Mouse (Mus musculus) intestine, embryonic 16.5 days (tissue): ENCODE results near the gene Prr36. TPM values are rescaled to one million over a fixed set of nuclear protein-coding genes. Genes with fewer than 3 reads are reported as not detected.

Source experiments
- ATAC-seq: fragments of 200-750 bp; cut with Nextera tagmentation; 2 replicates; pipeline ENCODE4 v1.8.0; 2017; ENCODE audit warnings: moderate TSS enrichment, moderate library complexity
- H3K27ac ChIP-seq: fragments of 300-500 bp; sonication (generic); 2 replicates; pipeline ENCODE4 v1.5.1; 2014; ENCODE audit warnings: mild to moderate bottlenecking, low read length
- H3K27me3 ChIP-seq: fragments of 300-500 bp; sonication (generic); replicated peaks from 2 replicates; pipeline ENCODE4 v1.6.1; 2014; ENCODE audit warnings: low read length, control low read depth, mixed read lengths; ENCODE audit not compliant: control insufficient read depth, insufficient read depth
- H3K36me3 ChIP-seq: fragments of 300-500 bp; sonication (generic); 2 replicates; pipeline ENCODE4 v1.6.1; 2014; ENCODE audit warnings: low read length, control low read depth; ENCODE audit not compliant: control insufficient read depth, insufficient read depth
- H3K4me1 ChIP-seq: fragments of 300-500 bp; sonication (generic); 2 replicates; pipeline ENCODE4 v1.6.1; 2014; ENCODE audit warnings: low read length, control low read depth, mixed read lengths; ENCODE audit not compliant: control insufficient read depth, insufficient read depth
- H3K4me2 ChIP-seq: fragments of 300-500 bp; sonication (generic); 2 replicates; pipeline ENCODE4 v1.6.1; 2014; ENCODE audit warnings: low read depth, low read length, control low read depth
- H3K4me3 ChIP-seq: fragments of 300-500 bp; sonication (generic); 2 replicates; pipeline ENCODE4 v1.5.1; 2014; ENCODE audit warnings: mild to moderate bottlenecking, low read length
- H3K9ac ChIP-seq: fragments of 300-500 bp; sonication (generic); 2 replicates; pipeline ENCODE4 v1.6.1; 2014; ENCODE audit warnings: low read depth, low read length
- H3K9me3 ChIP-seq: fragments of 300-500 bp; sonication (generic); 2 replicates; pipeline ENCODE4 v1.6.1; 2016; ENCODE audit warnings: low read length, control low read depth; ENCODE audit not compliant: control insufficient read depth
- WGBS: fragments of 180-500 bp; shearing (Covaris S2); extraction: QIAGEN DNeasy Blood & Tissue Kit; methylation state at CpG from one replicate; pipeline ENCODE4 v1.1.7; 2014; 5-methylcytosine and 5-hydroxymethylcytosine counted together
- polyA plus RNA-seq: library from polyadenylated mRNA; unstranded; fragments of >200 nt; fragmentation: Nextera tagmentation; extraction: Ambion mirVana; gene quantifications from 2 replicates; pipeline ENCODE4 v1.2.1, GENCODE M21; 2015

Prr36 gene
- polyA plus RNA-seq, 1 experiment from 2014 or later, result 3.2 TPM

DNA sequence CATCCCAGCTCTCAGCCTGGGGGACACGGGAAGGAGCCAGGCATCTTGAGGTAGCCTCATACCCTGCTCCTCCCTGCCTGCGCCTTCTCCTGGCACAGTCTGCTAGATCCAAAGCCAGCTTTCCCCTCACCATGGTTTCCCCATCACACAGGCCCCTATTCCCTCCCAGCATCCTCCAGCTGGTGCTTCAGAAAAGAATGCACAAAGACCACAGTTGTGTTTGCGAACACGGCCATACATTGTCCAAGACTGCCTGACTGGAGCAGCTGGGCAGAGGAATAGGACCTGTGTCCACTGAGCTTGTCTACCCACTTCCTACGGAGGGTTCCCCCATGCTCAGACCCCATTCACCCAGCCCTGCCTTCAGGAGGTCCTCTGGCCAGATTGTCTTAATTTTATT lies 25.0 kb downstream of the Prr36 start:
- H3K27me3 ChIP-seq, result no peaks in the 10 kb centered on the region
- H3K4me3 ChIP-seq, result no peak overlapping the region
- no peaks in the 10 kb centered on the region for H3K9me3 ChIP-seq
- 0 out of 2 replicates have a peak, but pooled peaks cover 2% of the 10 kb centered on the region for H3K36me3 ChIP-seq
- WGBS, result 51% methylated on average over 5 of the region's 5 CpGs
- H3K9ac ChIP-seq, result no peak overlapping the region
- H3K4me2 ChIP-seq, result no peak overlapping the region
- ATAC-seq, result peak; percentile 37
- no peak overlapping the region for H3K27ac ChIP-seq
- H3K4me1 ChIP-seq, result 0 out of 2 replicates have a peak, but pooled peaks cover 2% of the 10 kb centered on the region

DNA sequence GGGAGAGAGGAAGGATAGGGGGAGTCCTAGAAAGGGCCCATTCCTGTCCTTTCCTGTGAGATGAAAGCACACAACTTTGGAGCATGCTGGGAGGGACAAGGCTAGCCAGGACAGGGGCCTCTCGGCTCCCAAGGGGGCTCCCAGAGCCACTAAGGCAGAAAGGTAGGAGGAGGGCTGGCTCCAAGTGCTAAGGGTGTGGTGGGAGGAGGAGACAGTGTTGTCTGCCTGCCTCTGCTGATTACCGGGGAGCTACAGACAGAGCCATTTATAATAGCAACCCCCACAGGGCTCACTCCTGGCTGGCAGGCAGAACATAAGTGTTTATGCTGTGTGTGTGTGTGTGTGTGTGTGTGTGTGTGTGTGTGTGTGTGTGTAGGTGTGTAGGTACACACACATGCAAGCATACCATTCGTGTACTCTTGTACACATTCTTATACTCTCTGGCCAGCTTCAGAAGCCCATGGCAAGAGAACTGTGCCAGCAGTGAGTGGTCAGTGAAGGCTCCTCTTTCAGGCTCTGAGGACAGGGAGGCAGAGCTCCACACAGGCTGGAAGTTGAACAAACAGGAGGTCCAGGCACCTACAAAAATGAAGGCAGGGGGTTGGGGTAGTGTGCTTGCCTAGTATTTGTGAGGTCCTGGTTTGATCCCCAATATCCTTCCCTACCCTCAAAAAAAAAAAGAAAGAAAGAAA lies 28.1 kb downstream of the Prr36 start:
- Histone ChIP-seq H3K36me3 (0 out of 2 replicates have a peak, but pooled peaks cover 2% of the 10 kb centered on the region), H3K9me3 (no peaks in the 10 kb centered on the region), H3K27ac (no peak overlapping the region), H3K4me3 (no peak overlapping the region), H3K4me2 (no peak overlapping the region), H3K9ac (no peak overlapping the region), H3K4me1 (0 out of 2 replicates have a peak, but pooled peaks cover 2% of the 10 kb centered on the region), H3K27me3 (no peaks in the 10 kb centered on the region)
- ATAC-seq, result 0 out of 2 replicates have a peak, but pooled peaks have one; percentile 30
- 23% methylated on average over 3 of the region's 3 CpGs for WGBS

GRCm38 (mm10) chr8:4188605-4189004 lies 28.7 kb downstream of the Prr36 start:
- Histone ChIP-seq H3K27me3 (no peaks in the 10 kb centered on the region), H3K36me3 (0 out of 2 replicates have a peak, but pooled peaks cover 2% of the 10 kb centered on the region), H3K27ac (no peak overlapping the region), H3K4me2 (no peak overlapping the region), H3K4me3 (no peak overlapping the region), H3K4me1 (0 out of 2 replicates have a peak, but pooled peaks cover 2% of the 10 kb centered on the region), H3K9ac (no peak overlapping the region), H3K9me3 (no peaks in the 10 kb centered on the region)
- no peak for ATAC-seq

GRCm38 (mm10) chr8:4186151-4186550 lies 31.1 kb downstream of the Prr36 start:
- Histone ChIP-seq H3K4me3 (no peak overlapping the region), H3K27ac (no peak overlapping the region), H3K4me1 (no peaks in the 10 kb centered on the region), H3K9ac (no peak overlapping the region), H3K27me3 (no peaks in the 10 kb centered on the region), H3K9me3 (no peaks in the 10 kb centered on the region), H3K36me3 (0 out of 2 replicates have a peak, but pooled peaks cover 2% of the 10 kb centered on the region), H3K4me2 (no peak overlapping the region)
- no peak for ATAC-seq
- WGBS, result 82% methylated on average over 2 of the region's 2 CpGs

GRCm38 (mm10) chr8:4183409-4183808 lies 33.9 kb downstream of the Prr36 start:
- Histone ChIP-seq H3K9ac (no peak overlapping the region), H3K4me2 (no peak overlapping the region), H3K27me3 (no peaks in the 10 kb centered on the region), H3K4me3 (no peak overlapping the region), H3K9me3 (no peaks in the 10 kb centered on the region), H3K4me1 (no peaks in the 10 kb centered on the region), H3K36me3 (0 out of 2 replicates have a peak, but pooled peaks cover 2% of the 10 kb centered on the region), H3K27ac (no peak overlapping the region)
- WGBS, result 86% methylated on average over 8 of the region's 8 CpGs
- ATAC-seq, result no peak

GRCm38 (mm10) chr8:4174018-4174417 lies 43.2 kb downstream of the Prr36 start:
- no peak for ATAC-seq
- 74% methylated on average over 2 of the region's 2 CpGs for WGBS
- no peak overlapping the region for H3K9ac ChIP-seq

GRCm38 (mm10) chr8:4172486-4172885 lies 44.8 kb downstream of the Prr36 start:
- Histone ChIP-seq H3K4me2 (no peak overlapping the region), H3K9ac (no peak overlapping the region), H3K9me3 (no peaks in the 10 kb centered on the region), H3K36me3 (no peaks in the 10 kb centered on the region), H3K4me3 (no peak overlapping the region), H3K27me3 (no peaks in the 10 kb centered on the region), H3K27ac (no peak overlapping the region), H3K4me1 (no peaks in the 10 kb centered on the region)
- WGBS, result 69% methylated on average over 3 of the region's 3 CpGs
- no peak for ATAC-seq

More at GRCm38 (mm10) chr8:4174018-4174417, 43.2 kb downstream of the Prr36 start:
- H3K4me2 ChIP-seq, result no peak overlapping the region
- no peak overlapping the region for H3K4me3 ChIP-seq
- no peaks in the 10 kb centered on the region for H3K9me3 ChIP-seq
- no peak overlapping the region for H3K27ac ChIP-seq
- H3K36me3 ChIP-seq, result no peaks in the 10 kb centered on the region
- no peaks in the 10 kb centered on the region for H3K4me1 ChIP-seq
- H3K27me3 ChIP-seq, result no peaks in the 10 kb centered on the region

- no peaks in the 10 kb centered on the region for H3K27me3 ChIP-seq
- no peaks in the 10 kb centered on the region for H3K9me3 ChIP-seq
- H3K9ac ChIP-seq, result no peak overlapping the region
- no peak overlapping the region for H3K4me2 ChIP-seq
- no peak for ATAC-seq
- no peaks in the 10 kb centered on the region for H3K36me3 ChIP-seq
- 92% methylated on average over 1 of the region's 1 CpGs for WGBS
- H3K4me3 ChIP-seq, result no peak overlapping the region
- H3K27ac ChIP-seq, result no peak overlapping the region
- H3K4me1 ChIP-seq, result peaks cover 3% of the 10 kb centered on the region; the same call in 1 of the 2 replicates
Measured at GRCm38 (mm10) chr8:4167918-4168317, 49.3 kb downstream of the Prr36 start.

DNA sequence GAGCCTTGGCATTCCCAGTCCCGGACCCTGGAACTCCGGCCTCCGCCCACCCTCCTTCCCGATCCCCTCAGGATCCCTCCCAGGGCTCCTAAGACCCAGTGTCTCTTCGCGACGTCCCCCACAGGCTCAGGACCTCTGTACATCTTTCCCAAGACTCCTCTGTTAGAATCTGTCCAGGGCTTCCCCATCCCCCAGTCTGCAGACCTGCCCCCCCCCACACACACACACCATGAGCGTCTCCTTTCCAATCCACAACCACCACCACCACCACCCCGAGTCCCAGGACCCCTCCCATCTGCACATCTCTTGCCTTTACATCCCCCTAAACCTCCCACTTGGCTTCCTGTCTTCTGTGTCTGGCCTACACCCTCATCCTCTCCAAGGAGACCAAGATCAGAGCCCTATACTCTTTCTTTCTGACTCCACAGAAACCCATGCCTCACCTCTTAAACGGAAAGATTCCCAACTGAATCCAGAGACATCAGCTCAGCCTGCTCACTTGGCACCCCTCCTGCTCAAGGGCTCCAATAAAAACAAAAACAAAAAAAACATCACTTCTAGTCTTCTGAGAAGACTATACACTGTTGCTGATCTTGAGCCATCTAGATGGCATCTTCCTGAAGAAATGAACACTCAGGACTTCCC lies 50.3 kb downstream of the Prr36 start:
- no peak for ATAC-seq
- H3K27me3 ChIP-seq, result no peaks in the 10 kb centered on the region
- H3K4me3 ChIP-seq, result peak overlapping the region; percentile 84
- peak overlapping the region; percentile 85 for H3K4me2 ChIP-seq
- H3K36me3 ChIP-seq, result no peaks in the 10 kb centered on the region
- H3K9ac ChIP-seq, result peak overlapping the region; percentile 84
- no peak overlapping the region for H3K27ac ChIP-seq
- H3K4me1 ChIP-seq, result peaks cover 3% of the 10 kb centered on the region; the same call in 1 of the 2 replicates
- H3K9me3 ChIP-seq, result no peaks in the 10 kb centered on the region
- WGBS, result 9% methylated on average over 10 of the region's 10 CpGs
